Mouse (Mus musculus): ENCODE data around the gene Dynll1.

DNA sequence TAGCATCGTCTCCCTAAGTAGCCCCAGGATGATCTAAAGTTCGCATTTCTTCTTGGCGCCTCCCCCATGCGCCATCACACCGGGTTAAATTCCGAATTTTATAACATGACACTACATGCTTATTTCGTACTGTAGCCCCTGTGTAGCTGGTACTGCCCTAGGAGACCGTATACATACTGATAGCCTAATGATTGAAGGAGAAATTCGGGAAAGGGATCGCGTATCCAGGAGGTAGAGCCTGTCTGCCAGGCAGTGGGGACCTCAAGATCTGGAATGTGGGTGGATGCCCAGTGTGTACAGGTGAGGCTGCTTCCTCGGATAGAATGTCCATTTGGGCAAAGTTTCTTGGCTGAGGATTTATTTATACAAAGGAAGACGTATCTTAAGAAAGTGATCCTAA, 816 bp upstream of the Dynll1 start:
- TF ChIP-seq CTCF (IDR thresholded peaks at IDR 0.05), result no peak
- no peak for TF ChIP-seq EP300 (IDR thresholded peaks at IDR 0.05)

All from lung, postnatal 0 days (tissue).